Mouse (Mus musculus): ENCODE data around the gene Ccdc83. TPM values are rescaled to one million over a fixed set of nuclear protein-coding genes. Genes with fewer than 3 reads are reported as not detected.
A peak's percentile ranks its signal among the peaks of the same experiment; 100 is the strongest.

Ccdc83 gene
- polyA plus RNA-seq (2014; fragmentation: Nextera tagmentation; extraction: Ambion mirVana), result not detected in 2 replicates

DNA sequence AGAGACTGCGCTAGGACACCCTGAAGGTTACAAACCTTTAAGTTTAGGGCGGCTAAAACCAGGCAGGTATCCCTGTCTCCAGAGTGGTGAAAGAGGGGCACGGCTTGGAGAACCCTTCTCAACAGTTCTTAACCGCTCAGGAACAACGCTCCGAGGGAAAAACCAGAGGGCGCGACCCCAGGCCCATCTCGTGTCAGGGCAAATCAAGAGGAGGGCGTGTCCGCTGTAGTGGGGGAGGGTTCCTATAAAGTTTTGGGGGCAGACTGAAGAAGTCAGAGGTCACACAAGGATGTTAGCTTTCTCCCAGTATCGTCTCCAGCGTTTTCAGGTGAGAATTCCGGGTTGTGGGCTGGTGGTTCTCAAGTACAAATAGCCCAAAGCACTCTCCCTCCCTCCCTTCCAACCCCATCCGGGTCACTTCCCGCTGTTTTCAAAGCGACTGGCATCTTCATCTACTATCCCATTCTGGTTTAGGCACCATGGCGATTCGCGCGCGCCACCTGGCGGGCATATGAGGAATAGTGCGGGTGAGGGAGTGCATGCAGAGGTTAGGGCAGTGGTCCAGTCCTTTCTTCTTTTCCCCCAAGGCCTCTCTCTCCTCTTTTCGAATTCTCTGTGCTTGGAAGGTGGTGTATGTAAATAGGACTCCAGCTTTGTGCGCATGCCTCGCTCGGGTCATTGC, at the start of gene Ccdc83:
Gene Ccdc83, minus strand, starts transcription at position 489 of the 682 bp plus-strand sequence.
- ATAC-seq (replicated peaks; ENCODE audit: insufficient number of reproducible peaks, low FRiP score, low TSS enrichment), result peak; percentile 77
- H3K4me3 ChIP-seq (ENCODE audit: low read depth, low read length), result peak within 1 kb of the TSS; percentile 22
- H3K4me2 ChIP-seq, result peak within 1 kb of the TSS; percentile 58
- H3K36me3 ChIP-seq (ENCODE audit: control insufficient read depth, insufficient read depth, low read length), result no peaks in the 10 kb centered on the region
- H3K27ac ChIP-seq (ENCODE audit: low read depth, low read length), result no peak within 1 kb of the TSS
- peak within 1 kb of the TSS; percentile 8; the same call in 1 of the 2 replicates for H3K9ac ChIP-seq (ENCODE audit: low read depth, low read length)
- H3K4me1 ChIP-seq (ENCODE audit: control insufficient read depth, insufficient read depth, low read length), result 0 out of 2 replicates have a peak, but pooled peaks cover 3% of the 10 kb centered on the region
- 4% methylated on average over 28 of the region's 28 CpGs for WGBS (ENCODE audit: insufficient replicate concordance)
- H3K9me3 ChIP-seq (replicated peaks; ENCODE audit: control insufficient read depth, low read length), result no peaks in the 10 kb centered on the region
- no peaks in the 10 kb centered on the region for H3K27me3 ChIP-seq (ENCODE audit: control insufficient read depth, insufficient read depth, low read length)

GRCm38 (mm10) chr7:90313421-90313820, 47.8 kb upstream of the Ccdc83 start:
- H3K9ac ChIP-seq (ENCODE audit: low read depth, low read length), result no peak overlapping the region
- no peak for ATAC-seq (replicated peaks; ENCODE audit: insufficient number of reproducible peaks, low FRiP score, low TSS enrichment)
- no peak overlapping the region for H3K4me2 ChIP-seq
- no peaks in the 10 kb centered on the region for H3K27me3 ChIP-seq (ENCODE audit: control insufficient read depth, insufficient read depth, low read length)
- no peaks in the 10 kb centered on the region for H3K9me3 ChIP-seq (replicated peaks; ENCODE audit: control insufficient read depth, low read length)
- 58% methylated on average over 3 of the region's 3 CpGs for WGBS (ENCODE audit: insufficient replicate concordance)
- H3K27ac ChIP-seq (ENCODE audit: low read depth, low read length), result no peak overlapping the region
- H3K4me1 ChIP-seq (ENCODE audit: control insufficient read depth, insufficient read depth, low read length), result no peaks in the 10 kb centered on the region
- H3K4me3 ChIP-seq (ENCODE audit: low read depth, low read length), result no peak overlapping the region
- no peaks in the 10 kb centered on the region for H3K36me3 ChIP-seq (ENCODE audit: control insufficient read depth, insufficient read depth, low read length)

GRCm38 (mm10) chr7:90312151-90312883, 46.7 kb upstream of the Ccdc83 start:
- H3K36me3 ChIP-seq (ENCODE audit: control insufficient read depth, insufficient read depth, low read length), result no peaks in the 10 kb centered on the region
- no peak overlapping the region for H3K4me2 ChIP-seq
- no peaks in the 10 kb centered on the region for H3K9me3 ChIP-seq (replicated peaks; ENCODE audit: control insufficient read depth, low read length)
- no peak overlapping the region for H3K27ac ChIP-seq (ENCODE audit: low read depth, low read length)
- ATAC-seq (replicated peaks; ENCODE audit: insufficient number of reproducible peaks, low FRiP score, low TSS enrichment), result no peak
- whole genome bisulfite sequencing (ENCODE audit: insufficient replicate concordance), result 58% methylated on average over 7 of the region's 7 CpGs
- no peak overlapping the region for H3K9ac ChIP-seq (ENCODE audit: low read depth, low read length)
- H3K4me3 ChIP-seq (ENCODE audit: low read depth, low read length), result no peak overlapping the region
- no peaks in the 10 kb centered on the region for H3K27me3 ChIP-seq (ENCODE audit: control insufficient read depth, insufficient read depth, low read length)
- H3K4me1 ChIP-seq (ENCODE audit: control insufficient read depth, insufficient read depth, low read length), result no peaks in the 10 kb centered on the region

- no peaks in the 10 kb centered on the region for H3K36me3 ChIP-seq (ENCODE audit: control insufficient read depth, insufficient read depth, low read length)
- ATAC-seq (replicated peaks; ENCODE audit: insufficient number of reproducible peaks, low FRiP score, low TSS enrichment), result no peak
- H3K9ac ChIP-seq (ENCODE audit: low read depth, low read length), result no peak overlapping the region
- H3K4me3 ChIP-seq (ENCODE audit: low read depth, low read length), result no peak overlapping the region
- H3K4me2 ChIP-seq, result no peak overlapping the region
- H3K4me1 ChIP-seq (ENCODE audit: control insufficient read depth, insufficient read depth, low read length), result no peaks in the 10 kb centered on the region
- H3K9me3 ChIP-seq (replicated peaks; ENCODE audit: control insufficient read depth, low read length), result no peaks in the 10 kb centered on the region
- WGBS (ENCODE audit: insufficient replicate concordance), result 70% methylated on average over 6 of the region's 6 CpGs
- H3K27ac ChIP-seq (ENCODE audit: low read depth, low read length), result no peak overlapping the region
- H3K27me3 ChIP-seq (ENCODE audit: control insufficient read depth, insufficient read depth, low read length), result no peaks in the 10 kb centered on the region
Measured at GRCm38 (mm10) chr7:90308003-90308402, 42.4 kb upstream of the Ccdc83 start.

DNA sequence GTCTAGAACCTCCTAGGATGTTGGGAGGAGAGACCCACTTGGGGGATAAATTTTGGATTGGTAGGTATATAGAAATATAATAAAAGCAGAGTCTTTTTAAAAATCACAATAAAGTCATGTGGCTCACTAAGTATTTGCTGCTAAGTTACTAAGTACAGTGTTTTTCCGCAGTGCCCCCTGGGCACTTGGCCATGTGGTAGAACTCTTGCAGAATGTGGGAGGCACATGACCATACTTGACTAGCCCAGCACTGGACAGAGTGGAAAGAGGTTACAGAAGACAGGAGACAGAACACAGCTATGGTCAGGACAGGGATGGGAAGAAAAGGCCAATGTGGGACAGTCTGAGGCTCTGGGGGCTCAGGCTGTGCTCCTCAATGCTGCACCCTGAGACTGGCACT, 41.4 kb upstream of the Ccdc83 start:
- Histone ChIP-seq H3K27me3 (ENCODE audit: control insufficient read depth, insufficient read depth, low read length) (no peaks in the 10 kb centered on the region), H3K36me3 (ENCODE audit: control insufficient read depth, insufficient read depth, low read length) (no peaks in the 10 kb centered on the region), H3K4me1 (ENCODE audit: control insufficient read depth, insufficient read depth, low read length) (no peaks in the 10 kb centered on the region), H3K9ac (ENCODE audit: low read depth, low read length) (no peak overlapping the region), H3K9me3 (replicated peaks; ENCODE audit: control insufficient read depth, low read length) (no peaks in the 10 kb centered on the region), H3K4me2 (no peak overlapping the region), H3K27ac (ENCODE audit: low read depth, low read length) (no peak overlapping the region), H3K4me3 (ENCODE audit: low read depth, low read length) (no peak overlapping the region)
- 90% methylated on average over 1 of the region's 1 CpGs for whole genome bisulfite sequencing (ENCODE audit: insufficient replicate concordance)
- ATAC-seq (replicated peaks; ENCODE audit: insufficient number of reproducible peaks, low FRiP score, low TSS enrichment), result no peak

- no peak overlapping the region for H3K4me3 ChIP-seq (ENCODE audit: low read depth, low read length)
- no peaks in the 10 kb centered on the region for H3K9me3 ChIP-seq (replicated peaks; ENCODE audit: control insufficient read depth, low read length)
- no peak overlapping the region for H3K4me2 ChIP-seq
- H3K9ac ChIP-seq (ENCODE audit: low read depth, low read length), result no peak overlapping the region
- H3K36me3 ChIP-seq (ENCODE audit: control insufficient read depth, insufficient read depth, low read length), result no peaks in the 10 kb centered on the region
- no peaks in the 10 kb centered on the region for H3K27me3 ChIP-seq (ENCODE audit: control insufficient read depth, insufficient read depth, low read length)
- WGBS (ENCODE audit: insufficient replicate concordance), result 42% methylated on average over 3 of the region's 3 CpGs
- H3K4me1 ChIP-seq (ENCODE audit: control insufficient read depth, insufficient read depth, low read length), result no peaks in the 10 kb centered on the region
- no peak overlapping the region for H3K27ac ChIP-seq (ENCODE audit: low read depth, low read length)
- no peak for ATAC-seq (replicated peaks; ENCODE audit: insufficient number of reproducible peaks, low FRiP score, low TSS enrichment)
Measured at GRCm38 (mm10) chr7:90306079-90306478, 40.5 kb upstream of the Ccdc83 start.

- 0 out of 2 replicates have a peak, but pooled peaks have one; percentile 35 for ATAC-seq (replicated peaks; ENCODE audit: insufficient number of reproducible peaks, low FRiP score, low TSS enrichment)
- peaks cover 3% of the 10 kb centered on the region; the same call in 1 of the 2 replicates for H3K27me3 ChIP-seq (ENCODE audit: control insufficient read depth, insufficient read depth, low read length)
- no peaks in the 10 kb centered on the region for H3K4me1 ChIP-seq (ENCODE audit: control insufficient read depth, insufficient read depth, low read length)
- H3K9me3 ChIP-seq (replicated peaks; ENCODE audit: control insufficient read depth, low read length), result no peaks in the 10 kb centered on the region
- WGBS (ENCODE audit: insufficient replicate concordance), result 4% methylated on average over 27 of the region's 27 CpGs
- no peak overlapping the region for H3K27ac ChIP-seq (ENCODE audit: low read depth, low read length)
- H3K4me3 ChIP-seq (ENCODE audit: low read depth, low read length), result peak overlapping the region; percentile 54
- peak overlapping the region; percentile 96 for H3K4me2 ChIP-seq
- H3K36me3 ChIP-seq (ENCODE audit: control insufficient read depth, insufficient read depth, low read length), result no peaks in the 10 kb centered on the region
- peak overlapping the region; percentile 60; the same call in 1 of the 2 replicates for H3K9ac ChIP-seq (ENCODE audit: low read depth, low read length)
Measured at GRCm38 (mm10) chr7:90302647-90303552, 37.3 kb upstream of the Ccdc83 start.

DNA sequence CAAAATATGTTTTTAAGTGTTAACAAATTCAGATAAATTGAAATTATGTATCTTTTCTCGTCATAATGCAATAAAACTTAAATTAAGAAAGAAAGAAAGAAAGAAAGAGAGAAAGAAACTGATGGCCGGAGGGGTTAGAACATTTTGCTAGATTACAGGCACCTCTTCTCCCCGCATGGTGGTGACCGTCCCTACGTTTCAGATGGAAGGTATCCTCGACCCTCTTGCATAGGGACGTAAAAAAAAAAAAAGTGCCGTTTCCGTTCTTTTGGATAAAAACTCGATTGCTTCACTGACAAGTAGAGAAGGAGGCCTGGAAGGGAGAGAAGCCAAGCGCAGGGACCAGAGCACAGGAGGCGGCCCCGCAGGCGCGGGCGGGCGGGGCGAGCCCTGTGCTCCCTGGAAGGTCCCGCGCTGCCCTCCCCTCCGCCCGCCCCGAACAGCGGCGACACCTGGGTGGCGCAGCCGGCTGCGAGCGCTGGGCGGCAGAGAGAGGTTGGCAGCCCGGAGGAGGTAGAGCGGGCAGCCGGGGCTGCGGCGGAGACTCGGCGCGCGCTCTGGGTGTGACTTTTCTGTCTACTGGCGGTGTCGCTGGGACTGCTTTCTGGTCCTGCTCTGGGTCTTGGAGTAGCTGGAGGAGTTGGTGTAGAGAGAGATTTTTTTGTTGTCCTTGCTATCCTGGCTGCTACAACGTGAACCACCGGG, 36.5 kb upstream of the Ccdc83 start, which contains the start of gene Sytl2:
Gene Sytl2, plus strand, starts transcription at position 311 of the 705 bp plus-strand sequence.
- H3K9me3 ChIP-seq (replicated peaks; ENCODE audit: control insufficient read depth, low read length), result no peaks in the 10 kb centered on the region
- under 1% methylated on average over 43 of the region's 43 CpGs for WGBS (ENCODE audit: insufficient replicate concordance)

More for the DNA sequence above, 36.5 kb upstream of the Ccdc83 start, which contains the start of gene Sytl2:
- Histone ChIP-seq H3K4me2 (peak within 1 kb of the TSS; percentile 96), H3K27me3 (ENCODE audit: control insufficient read depth, insufficient read depth, low read length) (peaks cover 3% of the 10 kb centered on the region; the same call in 1 of the 2 replicates), H3K9ac (ENCODE audit: low read depth, low read length) (peak within 1 kb of the TSS; percentile 60), H3K4me1 (ENCODE audit: control insufficient read depth, insufficient read depth, low read length) (no peaks in the 10 kb centered on the region), H3K4me3 (ENCODE audit: low read depth, low read length) (peak within 1 kb of the TSS; percentile 54), H3K27ac (ENCODE audit: low read depth, low read length) (no peak within 1 kb of the TSS), H3K36me3 (ENCODE audit: control insufficient read depth, insufficient read depth, low read length) (no peaks in the 10 kb centered on the region)
- 0 out of 2 replicates have a peak, but pooled peaks have one; percentile 31 for ATAC-seq (replicated peaks; ENCODE audit: insufficient number of reproducible peaks, low FRiP score, low TSS enrichment)

Measured in heart, embryonic 11.5 days (tissue).